Mouse (Mus musculus): Measurements from ENCODE around the gene Nol3. TPM values are rescaled to one million over a fixed set of nuclear protein-coding genes. Genes with fewer than 3 reads are reported as not detected.

Nol3 gene
- total and polyA plus RNA-seq, 2 experiments from 2014 or later, result 2.6 to 6.9 TPM

GRCm38 (mm10) chr8:105313622-105314402 is 37.9 kb downstream of the Nol3 start:
- DNase-seq (ENCODE audit: low spot score) (no peak), ATAC-seq (no peak)
- no peaks in the 10 kb centered on the region for H3K9me3 ChIP-seq (ENCODE audit: low read length)
- no peak overlapping the region for H3K27ac ChIP-seq
- H3K27me3 ChIP-seq (ENCODE audit: insufficient read depth, low read length), result no peaks in the 10 kb centered on the region
- no peak overlapping the region for H3K4me2 ChIP-seq (ENCODE audit: low read depth, low read length)
- H3K36me3 ChIP-seq (ENCODE audit: insufficient read depth, low read length), result peaks cover 56% of the 10 kb centered on the region
- TF ChIP-seq CTCF (IDR thresholded peaks at IDR 0.05; ENCODE audit: low read depth), result no peak
- H3K4me1 ChIP-seq (ENCODE audit: insufficient read depth, low read length), result no peaks in the 10 kb centered on the region
- H3K4me3 ChIP-seq (ENCODE audit: low read length), result no peak overlapping the region
- H3K9ac ChIP-seq (replicated peaks; ENCODE audit: low read length), result no peak overlapping the region
- WGBS, result 83% methylated on average over 9 of the region's 9 CpGs

- Histone ChIP-seq H3K4me1 (ENCODE audit: insufficient read depth, low read length) (no peaks in the 10 kb centered on the region), H3K27me3 (ENCODE audit: insufficient read depth, low read length) (no peaks in the 10 kb centered on the region), H3K9me3 (ENCODE audit: low read length) (no peaks in the 10 kb centered on the region), H3K9ac (replicated peaks; ENCODE audit: low read length) (no peak overlapping the region), H3K36me3 (ENCODE audit: insufficient read depth, low read length) (peaks cover 62% of the 10 kb centered on the region), H3K4me3 (ENCODE audit: low read length) (no peak overlapping the region), H3K27ac (no peak overlapping the region), H3K4me2 (ENCODE audit: low read depth, low read length) (no peak overlapping the region)
- DNase-seq (ENCODE audit: low spot score) (no peak), ATAC-seq (no peak)
- WGBS, result 88% methylated on average over 18 of the region's 18 CpGs
- no peak for TF ChIP-seq CTCF (IDR thresholded peaks at IDR 0.05; ENCODE audit: low read depth)
These were observed 39.3 kb downstream of the Nol3 start for GRCm38 (mm10) chr8:105315073-105315769.

GRCm38 (mm10) chr8:105317941-105318340 is 42.0 kb downstream of the Nol3 start:
- peak overlapping the region; percentile 20; the same call in 1 of the 2 replicates for H3K27ac ChIP-seq
- no peak overlapping the region for H3K4me3 ChIP-seq (ENCODE audit: low read length)
- no peak overlapping the region for H3K4me2 ChIP-seq (ENCODE audit: low read depth, low read length)
- H3K36me3 ChIP-seq (ENCODE audit: insufficient read depth, low read length), result peaks cover 51% of the 10 kb centered on the region
- H3K4me1 ChIP-seq (ENCODE audit: insufficient read depth, low read length), result no peaks in the 10 kb centered on the region
- peak; percentile 58; the same call in 1 of the 2 replicates for ATAC-seq
- no peaks in the 10 kb centered on the region for H3K27me3 ChIP-seq (ENCODE audit: insufficient read depth, low read length)
- H3K9ac ChIP-seq (replicated peaks; ENCODE audit: low read length), result no peak overlapping the region
- DNase-seq (ENCODE audit: low spot score), result peak; percentile 27
- no peaks in the 10 kb centered on the region for H3K9me3 ChIP-seq (ENCODE audit: low read length)
- WGBS, result 62% methylated on average over 4 of the region's 4 CpGs
- TF ChIP-seq CTCF (IDR thresholded peaks at IDR 0.05; ENCODE audit: low read depth), result no peak

DNA sequence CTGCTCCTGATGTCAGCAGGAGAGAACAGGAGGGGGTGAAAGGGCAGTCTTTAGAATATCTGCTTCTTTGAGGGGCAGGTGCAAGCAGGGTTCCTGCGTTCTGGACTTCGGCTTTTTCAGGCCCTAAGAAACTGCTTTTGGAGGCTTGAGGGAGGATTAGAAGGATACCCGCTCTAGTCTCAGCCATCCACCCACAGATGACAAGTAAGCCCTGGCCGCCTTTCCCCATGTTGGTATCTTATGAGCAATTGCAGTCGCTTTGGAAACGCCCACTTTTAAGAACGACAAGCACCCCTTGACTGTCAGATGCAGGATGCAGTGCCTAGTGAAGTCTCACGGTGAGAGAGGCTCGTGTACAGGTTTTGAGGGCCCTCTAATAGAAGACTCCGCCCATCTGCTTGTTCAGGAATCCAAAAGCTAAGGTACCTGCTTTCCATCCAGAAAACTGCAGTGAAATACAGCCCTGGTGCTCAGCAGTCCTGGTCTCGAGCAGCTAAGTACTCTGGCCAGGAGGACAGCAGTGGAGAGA is 42.8 kb downstream of the Nol3 start:
- Histone ChIP-seq H3K4me2 (ENCODE audit: low read depth, low read length) (no peak overlapping the region), H3K27me3 (ENCODE audit: insufficient read depth, low read length) (no peaks in the 10 kb centered on the region), H3K9ac (replicated peaks; ENCODE audit: low read length) (no peak overlapping the region), H3K27ac (peak overlapping the region; percentile 20; the same call in 1 of the 2 replicates), H3K36me3 (ENCODE audit: insufficient read depth, low read length) (peaks cover 47% of the 10 kb centered on the region), H3K4me1 (ENCODE audit: insufficient read depth, low read length) (no peaks in the 10 kb centered on the region), H3K9me3 (ENCODE audit: low read length) (no peaks in the 10 kb centered on the region), H3K4me3 (ENCODE audit: low read length) (no peak overlapping the region)
- DNase-seq (ENCODE audit: low spot score) (no peak), ATAC-seq (no peak)
- no peak for TF ChIP-seq CTCF (IDR thresholded peaks at IDR 0.05; ENCODE audit: low read depth)
- 83% methylated on average over 11 of the region's 11 CpGs for WGBS

GRCm38 (mm10) chr8:105323183-105323582 is 47.2 kb downstream of the Nol3 start:
- Histone ChIP-seq H3K36me3 (ENCODE audit: insufficient read depth, low read length) (peaks cover 23% of the 10 kb centered on the region), H3K4me3 (ENCODE audit: low read length) (no peak overlapping the region), H3K27ac (no peak overlapping the region), H3K27me3 (ENCODE audit: insufficient read depth, low read length) (no peaks in the 10 kb centered on the region), H3K9me3 (ENCODE audit: low read length) (no peaks in the 10 kb centered on the region), H3K4me2 (ENCODE audit: low read depth, low read length) (no peak overlapping the region), H3K4me1 (ENCODE audit: insufficient read depth, low read length) (peaks cover 19% of the 10 kb centered on the region), H3K9ac (replicated peaks; ENCODE audit: low read length) (no peak overlapping the region)
- 94% methylated on average over 4 of the region's 4 CpGs for WGBS
- ATAC-seq (no peak), DNase-seq (ENCODE audit: low spot score) (no peak)
- TF ChIP-seq CTCF (IDR thresholded peaks at IDR 0.05; ENCODE audit: low read depth), result no peak

- 0% methylated on average over 12 of the region's 12 CpGs for whole genome bisulfite sequencing
- DNase-seq (ENCODE audit: low spot score) (peak; percentile 52), ATAC-seq (peak; percentile 58)
- peak overlapping the region; percentile 87 for H3K4me3 ChIP-seq (ENCODE audit: low read length)
- peaks cover 33% of the 10 kb centered on the region for H3K36me3 ChIP-seq (ENCODE audit: insufficient read depth, low read length)
- peak overlapping the region; percentile 95 for H3K4me2 ChIP-seq (ENCODE audit: low read depth, low read length)
- H3K27ac ChIP-seq, result peak overlapping the region; percentile 75; the same call in 1 of the 2 replicates
- H3K27me3 ChIP-seq (ENCODE audit: insufficient read depth, low read length), result no peaks in the 10 kb centered on the region
- H3K4me1 ChIP-seq (ENCODE audit: insufficient read depth, low read length), result peaks cover 19% of the 10 kb centered on the region
- H3K9me3 ChIP-seq (ENCODE audit: low read length), result no peaks in the 10 kb centered on the region
- no peak for TF ChIP-seq CTCF (IDR thresholded peaks at IDR 0.05; ENCODE audit: low read depth)
- peak overlapping the region; percentile 89 for H3K9ac ChIP-seq (replicated peaks; ENCODE audit: low read length)
These were observed 49.7 kb downstream of the Nol3 start for GRCm38 (mm10) chr8:105325641-105326093.

All from hindbrain, postnatal 0 days (tissue).